Mouse (Mus musculus) erythroblast, embryonic 14.5 days (primary cell): ENCODE data around the gene Fam83c.

Experiments
- GATA1 ChIP-seq: IDR thresholded peaks from 2 replicates; pipeline ENCODE4 v1.6.1; 2012; ENCODE audit warnings: low read length, inconsistent platforms, mixed read lengths
- TAL1 ChIP-seq: IDR thresholded peaks from 3 replicates; pipeline ENCODE4 v1.6.1; 2012; ENCODE audit warnings: low read length, inconsistent platforms, mixed read lengths

- TF ChIP-seq GATA1 (no peak), TAL1 (no peak)
These were observed at the start of gene Fam83c for GRCm38 (mm10) chr2:155834732-155835131.
